Mouse (Mus musculus) layer of hippocampus, adult 9-11 months (tissue): Measurements from ENCODE around the gene Hcfc1r1.
A peak's percentile ranks its signal among the peaks of the same experiment; 100 is the strongest.

Experiments
- DNase-seq: peaks from one replicate; pipeline ENCODE4 v3.0.0; 2022

The Hcfc1r1 gene

DNA sequence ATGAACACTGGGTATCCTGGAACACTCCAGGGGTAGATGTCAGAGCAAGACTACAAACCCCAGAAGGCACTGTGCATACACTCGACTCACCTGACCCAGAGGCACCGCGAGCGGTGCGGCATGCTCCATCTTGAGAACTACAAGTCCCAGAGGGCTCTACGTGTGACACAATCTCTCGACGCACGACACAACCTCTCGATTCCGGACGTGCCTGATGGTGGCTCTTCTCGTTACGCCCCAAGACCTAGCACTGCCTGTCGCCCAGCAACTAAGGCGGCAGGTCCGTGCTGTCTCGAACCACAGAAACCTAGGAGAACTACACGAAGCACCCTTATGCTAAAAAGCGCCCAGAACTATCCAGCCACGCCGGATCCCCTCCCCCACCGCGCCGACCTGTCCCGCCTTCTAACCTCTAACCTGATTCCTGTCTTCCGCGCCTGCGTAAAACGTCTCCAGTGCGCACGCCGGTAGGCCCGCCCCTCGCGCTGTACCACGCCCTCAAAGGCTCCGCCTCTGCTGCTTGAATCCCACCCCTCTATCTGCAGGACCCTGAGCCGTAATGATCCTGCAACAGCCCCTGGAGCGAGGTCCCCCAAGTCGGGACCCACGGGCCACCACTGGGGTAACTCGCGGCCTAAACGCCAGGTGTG lies at the start of gene Hcfc1r1, which contains the start of gene Thoc6:
TSS of gene Hcfc1r1 (plus strand) at position 173 of the 650 bp plus-strand sequence.
TSS of gene Thoc6 (minus strand) at position 459 of the 650 bp plus-strand sequence.
- peak; percentile 98 for DNase-seq

GRCm38 (mm10) chr17:23627813-23628212 lies 45.6 kb upstream of the Hcfc1r1 start:
- no peak for DNase-seq

DNA sequence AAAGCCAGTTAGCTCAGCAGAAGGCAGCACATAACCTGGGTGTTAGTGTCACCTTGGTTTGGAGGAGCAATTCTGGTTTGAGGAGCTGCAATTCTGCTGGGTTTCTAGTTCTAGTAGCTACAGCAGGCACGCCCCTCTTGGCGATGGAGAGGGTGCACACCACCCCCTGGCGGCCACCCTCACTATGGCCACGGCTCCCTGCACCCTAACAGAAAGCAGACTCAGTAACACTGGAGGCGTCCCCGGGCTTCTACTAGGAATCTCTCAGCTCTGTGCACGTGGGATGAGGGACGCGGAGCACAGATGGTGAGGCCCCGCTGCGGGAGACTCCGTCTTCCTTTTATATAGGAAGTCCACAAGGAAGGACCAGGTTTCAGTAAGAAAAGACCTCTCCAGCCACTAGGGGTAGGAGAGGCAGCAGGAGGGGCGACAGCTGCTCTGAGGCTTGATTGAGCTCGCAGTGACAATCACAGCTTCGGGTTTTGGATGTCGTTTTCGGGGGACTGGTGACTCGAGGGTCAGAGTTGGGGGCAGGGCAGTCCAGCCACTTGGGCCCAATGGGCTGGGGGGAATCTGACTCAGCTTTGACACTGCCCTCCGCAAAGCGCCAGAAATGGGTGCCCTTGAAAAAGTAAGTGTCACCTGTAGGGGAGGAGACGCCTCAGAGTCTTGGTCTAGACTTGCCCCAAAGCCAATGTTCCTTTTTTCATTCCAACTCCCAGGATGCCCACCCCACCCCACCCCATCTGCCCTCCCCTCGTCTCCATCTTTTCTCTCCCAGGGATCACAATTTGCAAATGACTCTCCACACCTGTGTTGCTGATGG lies 43.0 kb upstream of the Hcfc1r1 start:
- peak; percentile 78 for DNase-seq

- no peak for DNase-seq
Measured at GRCm38 (mm10) chr17:23631241-23631640, 42.2 kb upstream of the Hcfc1r1 start.

GRCm38 (mm10) chr17:23644613-23645495 lies 28.5 kb upstream of the Hcfc1r1 start, which contains the start of gene Mmp25:
Gene Mmp25, minus strand, starts transcription at chr17:23645277.
- DNase-seq = no peak

- DNase-seq = no peak
Measured at GRCm38 (mm10) chr17:23645894-23646293, 27.5 kb upstream of the Hcfc1r1 start.

GRCm38 (mm10) chr17:23651363-23651762 lies 22.0 kb upstream of the Hcfc1r1 start:
- DNase-seq = no peak

GRCm38 (mm10) chr17:23653324-23653723 lies 20.1 kb upstream of the Hcfc1r1 start:
- no peak for DNase-seq

GRCm38 (mm10) chr17:23654001-23654400 lies 19.4 kb upstream of the Hcfc1r1 start:
- DNase-seq = no peak

DNA sequence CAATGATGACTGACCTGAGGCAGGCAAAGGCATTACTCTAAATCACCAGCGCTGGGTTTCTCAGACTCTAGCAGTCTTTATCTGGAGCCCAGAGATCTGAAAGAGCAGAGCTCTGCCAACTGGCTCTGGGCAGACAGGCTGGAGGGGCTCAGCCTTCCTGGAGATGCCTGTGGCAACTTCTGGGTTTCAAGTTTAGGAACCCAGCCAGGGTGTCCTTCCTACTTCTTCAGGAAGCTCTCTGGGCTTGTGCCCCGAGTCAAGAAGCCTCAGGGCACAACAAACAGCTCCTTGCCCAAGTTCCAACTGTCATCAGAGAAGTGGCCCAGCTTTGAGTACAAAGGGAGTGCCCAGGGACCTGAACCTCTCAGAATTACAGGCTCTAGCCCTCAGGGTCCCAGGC lies 19.0 kb upstream of the Hcfc1r1 start:
- DNase-seq = no peak

DNA sequence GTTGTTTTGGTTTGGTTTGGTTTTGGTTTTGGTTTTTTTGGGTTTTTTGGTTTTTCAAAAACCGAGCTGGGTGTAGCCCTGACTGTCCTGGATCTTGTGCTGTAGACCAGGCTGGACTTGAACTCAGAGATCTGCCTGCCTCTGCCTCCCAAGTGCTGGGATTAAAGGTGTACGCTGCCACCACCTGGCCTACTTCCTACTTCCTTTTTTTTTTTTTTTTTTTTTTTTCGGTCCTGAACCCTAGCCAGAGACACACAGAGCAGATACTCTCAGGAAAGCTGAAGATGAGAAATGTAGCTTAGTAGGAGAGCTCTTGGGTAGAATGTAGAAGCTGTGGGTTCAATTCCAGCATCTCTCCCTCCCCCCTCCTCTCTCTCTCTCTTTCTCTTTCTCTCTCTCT lies 14.9 kb upstream of the Hcfc1r1 start:
- no peak for DNase-seq

GRCm38 (mm10) chr17:23660117-23660875 lies 13.1 kb upstream of the Hcfc1r1 start, which contains the start of gene Bicdl2:
Gene Bicdl2, plus strand, starts transcription at chr17:23660506.
- no peak for DNase-seq

DNA sequence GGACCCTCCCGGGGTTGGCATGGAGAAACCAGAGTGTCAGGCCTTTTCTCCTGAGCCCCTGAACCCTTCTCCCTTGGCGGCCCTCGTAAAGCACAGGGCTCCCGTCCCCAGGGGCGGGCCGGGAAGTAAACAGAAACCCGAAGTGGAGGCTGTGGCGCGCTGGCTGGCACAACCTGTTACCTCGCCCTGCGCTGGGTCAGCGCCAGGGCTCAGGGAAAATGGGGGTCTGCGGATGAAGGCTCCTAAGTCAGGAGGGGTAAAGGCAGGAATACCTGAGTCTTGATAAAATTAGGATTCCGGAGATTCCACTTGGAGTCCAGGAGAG lies 12.6 kb upstream of the Hcfc1r1 start:
- no peak for DNase-seq

DNA sequence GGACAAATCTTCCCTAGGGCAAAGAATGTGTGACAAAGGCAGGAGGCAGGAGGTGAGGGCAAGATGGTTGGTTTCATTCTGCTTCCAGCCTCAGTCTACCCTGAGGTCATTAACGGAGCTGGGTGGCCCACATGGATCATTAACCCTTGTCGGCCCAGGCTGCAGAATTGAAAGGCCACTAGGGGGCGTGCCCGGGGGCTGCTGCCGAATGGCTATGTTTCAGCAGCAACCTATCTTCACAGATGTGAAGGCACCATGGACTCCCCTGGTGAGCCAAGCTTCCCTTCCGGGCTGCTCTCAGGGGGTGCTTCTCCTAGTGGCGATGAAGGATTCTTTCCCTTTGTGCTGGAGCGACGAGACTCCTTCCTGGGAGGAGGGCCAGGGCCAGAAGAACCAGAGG lies 11.9 kb upstream of the Hcfc1r1 start:
- DNase-seq = no peak

DNA sequence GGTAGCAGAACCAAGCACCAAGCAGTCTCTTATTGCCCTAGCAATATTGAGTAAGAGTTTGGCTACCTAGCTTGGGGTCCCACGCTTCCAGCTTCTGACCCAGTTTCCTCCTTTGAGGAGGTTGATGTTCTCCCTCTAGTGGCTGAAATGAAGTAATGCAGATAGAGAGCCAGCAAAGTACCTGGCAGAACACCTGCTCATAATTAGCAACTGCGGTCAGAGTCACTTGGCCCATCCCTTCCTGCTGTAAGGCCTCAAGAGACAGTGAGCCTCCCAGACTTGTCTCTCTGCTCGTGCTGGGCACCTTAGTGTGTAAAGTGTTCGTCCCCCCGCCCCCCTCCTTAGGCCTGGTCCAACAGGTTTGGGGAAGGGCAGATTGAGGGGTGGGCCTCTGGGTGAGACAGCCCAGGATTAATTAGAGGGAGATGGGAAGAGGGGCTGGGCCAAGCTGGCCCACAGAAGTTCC lies 8.8 kb upstream of the Hcfc1r1 start:
- DNase-seq = no peak

DNA sequence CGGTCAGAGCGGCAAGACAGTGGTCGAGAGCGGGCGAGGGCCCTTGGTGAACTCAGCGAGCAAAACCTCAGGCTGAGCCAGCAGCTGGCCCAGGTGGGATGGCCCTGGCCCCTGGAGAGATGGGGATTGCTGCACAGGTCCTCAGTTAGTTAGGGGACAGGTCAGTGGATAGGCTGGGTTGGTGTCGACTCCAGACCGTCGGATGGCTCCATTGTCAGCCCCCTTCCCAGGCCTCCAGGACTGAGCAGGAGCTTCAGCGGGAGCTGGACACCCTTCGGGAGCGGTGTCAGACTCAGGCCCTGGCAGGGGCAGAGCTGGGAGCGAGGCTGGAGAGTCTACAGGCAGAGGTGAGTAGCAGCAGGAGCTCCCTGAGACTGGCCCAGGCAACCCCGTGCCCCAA lies 7.9 kb upstream of the Hcfc1r1 start:
- no peak for DNase-seq

- DNase-seq = no peak
Measured at GRCm38 (mm10) chr17:23670516-23671074, 2.8 kb upstream of the Hcfc1r1 start.

- DNase-seq = no peak
Measured at GRCm38 (mm10) chr17:23671519-23671918, 1.9 kb upstream of the Hcfc1r1 start.

- no peak for DNase-seq
Measured at GRCm38 (mm10) chr17:23672761-23673160, 635 bp upstream of the Hcfc1r1 start.

- DNase-seq = no peak
Measured at GRCm38 (mm10) chr17:23674271-23674952, 1.0 kb downstream of the Hcfc1r1 start.

GRCm38 (mm10) chr17:23675127-23675526 lies 1.7 kb downstream of the Hcfc1r1 start:
- DNase-seq = no peak
